Mouse (Mus musculus) MEL (cell line): Measurements from ENCODE around the gene Ddx21. TPM values are rescaled to one million over a fixed set of nuclear protein-coding genes. Genes with fewer than 3 reads are reported as not detected.

Experiments
- DNase-seq: peaks from one replicate; pipeline ENCODE4 v3.0.0; 2011; ENCODE audit warnings: low read depth, low spot score
- H3K27ac ChIP-seq: 2 replicates; pipeline ENCODE4 v1.5.1; 2012; ENCODE audit warnings: low read depth, mild to moderate bottlenecking, control low read depth, low read length, moderate library complexity; ENCODE audit not compliant: control insufficient read depth
- H3K27me3 ChIP-seq, 2 experiments: fragments of 150-350 bp in 1 of 2; sonication (generic) in 1 of 2; 2 replicates each; pipeline ENCODE4 v1.6.1; 2012; ENCODE audit warnings: low read length in 2 of 2, mild to moderate bottlenecking in 2 of 2, improper control_type of control experiment in 1 of 2, moderate library complexity in 1 of 2; ENCODE audit not compliant: insufficient read depth in 2 of 2, control insufficient read depth in 1 of 2
- H3K36me3 ChIP-seq, 2 experiments: 2 replicates each; pipeline ENCODE4 v1.6.1; 2012 to 2014; ENCODE audit warnings: low read length in 2 of 2, improper control_type of control experiment in 1 of 2, inconsistent platforms in 1 of 2, mild to moderate bottlenecking in 1 of 2; ENCODE audit not compliant: insufficient read depth in 2 of 2, control insufficient read depth in 1 of 2
- H3K4me1 ChIP-seq, 2 experiments: fragments of 150-350 bp in 1 of 2; sonication (generic) in 1 of 2; 2 replicates each; pipeline ENCODE4 v1.6.1; 2012; ENCODE audit warnings: low read length in 2 of 2, improper control_type of control experiment in 1 of 2, mild to moderate bottlenecking in 1 of 2; ENCODE audit not compliant: insufficient read depth in 2 of 2, control insufficient read depth in 1 of 2
- H3K4me3 ChIP-seq, 2 experiments: fragments of 150-350 bp in 1 of 2; sonication (generic) in 1 of 2; 2 replicates each; pipeline ENCODE4 v1.5.1; 2012; ENCODE audit warnings: low read depth in 2 of 2, low read length in 2 of 2, mild to moderate bottlenecking in 2 of 2, moderate library complexity in 2 of 2, control low read depth in 1 of 2, improper control_type of control experiment in 1 of 2; ENCODE audit not compliant: control insufficient read depth in 1 of 2, insufficient read depth in 1 of 2
- H3K79me2 ChIP-seq: 2 replicates; pipeline ENCODE4 v1.6.1; 2012; ENCODE audit warnings: mild to moderate bottlenecking, low read length, moderate library complexity; ENCODE audit not compliant: control insufficient read depth, poor library complexity, insufficient read depth
- H3K9ac ChIP-seq: 2 replicates; pipeline ENCODE4 v1.6.1; 2012; ENCODE audit warnings: low read depth, mild to moderate bottlenecking, control low read depth, low read length, moderate library complexity; ENCODE audit not compliant: control insufficient read depth, poor library complexity, severe bottlenecking
- H3K9me3 ChIP-seq: fragments of 150-350 bp; sonication (generic); replicated peaks from 2 replicates; pipeline ENCODE4 v1.6.1; 2012; ENCODE audit warnings: mild to moderate bottlenecking, low read length, improper control_type of control experiment, moderate library complexity; ENCODE audit not compliant: insufficient read depth
- ETS1 ChIP-seq: IDR thresholded peaks from 2 replicates; pipeline ENCODE4 v1.6.1; 2012; ENCODE audit warnings: low read depth, mild to moderate bottlenecking, inconsistent platforms, low read length, improper control_type of control experiment, moderate library complexity
- GABPA ChIP-seq: IDR thresholded peaks from 2 replicates; pipeline ENCODE4 v1.6.1; 2012; ENCODE audit warnings: low read depth, mild to moderate bottlenecking, inconsistent platforms, low read length, improper control_type of control experiment, moderate library complexity
- GATA1 ChIP-seq: IDR thresholded peaks from 2 replicates; pipeline ENCODE4 v1.6.1; 2011; ENCODE audit warnings: low read depth, low read length, improper control_type of control experiment
- HCFC1 ChIP-seq: IDR thresholded peaks from 2 replicates; pipeline ENCODE4 v1.6.1; 2012; ENCODE audit warnings: low read depth, mild to moderate bottlenecking, inconsistent platforms, low read length, improper control_type of control experiment, moderate library complexity
- JUND ChIP-seq: IDR thresholded peaks from 2 replicates; pipeline ENCODE4 v1.6.1; 2011; ENCODE audit warnings: low read depth, mild to moderate bottlenecking, improper control_type of control experiment, low read length
- MAZ ChIP-seq: IDR thresholded peaks from 2 replicates; pipeline ENCODE4 v1.6.1; 2012; ENCODE audit warnings: low read depth, mild to moderate bottlenecking, inconsistent platforms, low read length, improper control_type of control experiment
- POLR2A ChIP-seq, 2 experiments: IDR thresholded peaks; 2 replicates each; pipeline ENCODE4 v1.6.1; 2011 to 2012; ENCODE audit warnings: low read length in 2 of 2, mild to moderate bottlenecking in 2 of 2, control low read depth in 1 of 2, improper control_type of control experiment in 1 of 2, low read depth in 1 of 2, moderate library complexity in 1 of 2; ENCODE audit not compliant: control insufficient read depth in 1 of 2, insufficient read depth in 1 of 2, poor library complexity in 1 of 2
- RCOR1 ChIP-seq: IDR thresholded peaks from 2 replicates; pipeline ENCODE4 v1.6.1; 2012; ENCODE audit warnings: low read depth, mild to moderate bottlenecking, inconsistent platforms, low read length, improper control_type of control experiment
- SIN3A ChIP-seq: IDR thresholded peaks from 2 replicates; pipeline ENCODE4 v1.6.1; 2012; ENCODE audit warnings: low read length, improper control_type of control experiment, inconsistent platforms
- SMC3 ChIP-seq: IDR thresholded peaks from 2 replicates; pipeline ENCODE4 v1.6.1; 2011; ENCODE audit warnings: low read depth, low read length, improper control_type of control experiment
- TBP ChIP-seq: IDR thresholded peaks from 2 replicates; pipeline ENCODE4 v1.8.0; 2011; ENCODE audit warnings: low read depth, low read length, improper control_type of control experiment
- USF1 ChIP-seq: IDR thresholded peaks from 2 replicates; pipeline ENCODE4 v1.6.1; 2014; ENCODE audit warnings: low read depth, mild to moderate bottlenecking, inconsistent platforms, low read length, improper control_type of control experiment, moderate library complexity
- ZKSCAN1 ChIP-seq: IDR thresholded peaks from 2 replicates; pipeline ENCODE4 v1.6.1; 2012; ENCODE audit warnings: low read depth, mild to moderate bottlenecking, inconsistent platforms, low read length, improper control_type of control experiment, moderate library complexity
- ZNF384 ChIP-seq: IDR thresholded peaks from 2 replicates; pipeline ENCODE4 v1.6.1; 2012; ENCODE audit warnings: low read depth, mild to moderate bottlenecking, inconsistent platforms, low read length, improper control_type of control experiment
- polyA plus RNA-seq, 2 experiments: library from polyadenylated mRNA; stranded (reverse) in 1 of 2; unstranded in 1 of 2; fragments of >175 nt in 1 of 2; fragments of >200 nt in 1 of 2; gene quantifications; 2 replicates each; pipeline versions ENCODE4 v1.2.1 to v1.2.4; 2012; ENCODE audit warnings: low replicate concordance in 2 of 2, low read depth in 1 of 2; ENCODE audit not compliant: insufficient read length in 2 of 2, insufficient read depth in 1 of 2, missing spikeins in 1 of 2
- total RNA-seq: library from RNA; depleted of rRNA; stranded (reverse); fragments of 300-350 nt; gene quantifications from 2 replicates; pipeline ENCODE4 v1.2.3, GENCODE M21; 2012

Ddx21 gene
- total and polyA plus RNA-seq, 3 experiments = 299 to 2,442 (median 386) TPM

- TF ChIP-seq GABPA = no peak
Measured at GRCm38 (mm10) chr10:62604161-62604560, 2.1 kb upstream of the Ddx21 start (continued).

GRCm38 (mm10) chr10:62603233-62604030, 1.4 kb upstream of the Ddx21 start:
- Histone ChIP-seq H3K9me3 (no peaks in the 10 kb centered on the region), H3K79me2 (peaks cover 38% of the 10 kb centered on the region), H3K4me1 (peaks cover 0 to 15% of the 10 kb centered on the region in 2 experiments; a peak in 3 of 4 replicates), H3K36me3 (peaks cover 10 to 23% of the 10 kb centered on the region in 2 experiments), H3K4me3 (peak overlapping the region; percentile 70 to 72), H3K27ac (peak overlapping the region; percentile 77)
- peak; percentile 71 for DNase-seq
- TF ChIP-seq RCOR1 = no peak
- no peak for TF ChIP-seq SMC3
- TF ChIP-seq HCFC1 = no peak
- peak; percentile 50 for TF ChIP-seq SIN3A
- no peak for TF ChIP-seq MAZ
- peak; percentile 22; the same call in 1 of the 2 replicates for TF ChIP-seq ZNF384
- no peak for TF ChIP-seq ZKSCAN1
- peak; percentile 67 for TF ChIP-seq ETS1
- peak; percentile 97 for TF ChIP-seq TBP
- TF ChIP-seq JUND = no peak
- TF ChIP-seq USF1 = no peak
- TF ChIP-seq, all 39 proteins: peak for 4
- Histone ChIP-seq H3K27me3 (no peaks in the 10 kb centered on the region), H3K9ac (peak overlapping the region; percentile 98)

- H3K36me3 ChIP-seq = peaks cover 22 to 36% of the 10 kb centered on the region in 2 experiments
- peaks cover 54% of the 10 kb centered on the region for H3K79me2 ChIP-seq
- H3K27ac ChIP-seq = peak overlapping the region; percentile 86
- no peaks in the 10 kb centered on the region for H3K27me3 ChIP-seq
- H3K9me3 ChIP-seq = no peaks in the 10 kb centered on the region
- TF ChIP-seq POLR2A (IDR thresholded peaks at IDR 0.05; ENCODE audit: control insufficient read depth in 1 of 2, insufficient read depth in 1 of 2, low read depth in 1 of 2, low read length in 2 of 2, poor library complexity in 1 of 2) (0 out of 4 replicates have a peak, but pooled peaks of 1 of the 2 experiments have one; percentile 82), GATA1 (no peak), MAZ (no peak), JUND (no peak), SMC3 (no peak)
- TF ChIP-seq, all 39 proteins: peak for 1
- H3K4me1 ChIP-seq = peaks cover 3 to 18% of the 10 kb centered on the region in 2 experiments
- H3K4me3 ChIP-seq = peak overlapping the region; percentile 66 to 70
- DNase-seq = no peak
- peak overlapping the region; percentile 98 for H3K9ac ChIP-seq
Measured at GRCm38 (mm10) chr10:62601833-62602176, 276 bp downstream of the Ddx21 start.
